Mouse (Mus musculus) layer of hippocampus, adult 2 months (tissue): ENCODE measurements around the gene Dapp1. TPM values are rescaled to one million over a fixed set of nuclear protein-coding genes. Genes with fewer than 3 reads are reported as not detected.
A peak's percentile ranks its signal among the peaks of the same experiment; 100 is the strongest.
"Not testable (repeated sequence)": the region's sequence is repeated elsewhere in the genome, so short reads cannot be mapped to it uniquely, and the experiment has no call there.

ENCODE experiments used
- DNase-seq, 2 experiments: peaks; one replicate each; pipeline ENCODE4 v3.0.0; 2022; ENCODE audit warnings: low spot score in 2 of 2
- H3K27ac ChIP-seq: fragments of 200-600 bp; 2 replicates; pipeline ENCODE4 v1.8.1; 2022
- H3K4me3 ChIP-seq: fragments of 200-600 bp; 2 replicates; pipeline ENCODE4 v1.8.1; 2022; ENCODE audit warnings: mild to moderate bottlenecking
- CTCF ChIP-seq: fragments of 200-600 bp; conservative IDR thresholded peaks from 2 replicates; pipeline ENCODE4 v1.8.1; 2022; ENCODE audit warnings: antibody characterized with exemption, mild to moderate bottlenecking, moderate library complexity
- total RNA-seq, 2 experiments: library from RNA; stranded (reverse); gene quantifications; 2 replicates each; pipeline ENCODE4 v1.2.3; 2021

Dapp1 gene
- total RNA-seq, 2 experiments from 2014 or later: 4.2 to 5.6 TPM

- no peak for TF ChIP-seq CTCF
- no peak overlapping the region for H3K27ac ChIP-seq
- no peak overlapping the region for H3K4me3 ChIP-seq
- no peak for DNase-seq
These were observed 23.0 kb downstream of the Dapp1 start for GRCm38 (mm10) chr3:137958352-137958751.

- no peak overlapping the region for H3K4me3 ChIP-seq
- no peak for TF ChIP-seq CTCF
- DNase-seq: no peak
- H3K27ac ChIP-seq: no peak overlapping the region
These were observed 23.5 kb downstream of the Dapp1 start for GRCm38 (mm10) chr3:137957864-137958263.

GRCm38 (mm10) chr3:137955560-137956081 lies 25.7 kb downstream of the Dapp1 start:
- no peak for TF ChIP-seq CTCF
- no peak for DNase-seq
- no peak overlapping the region for H3K27ac ChIP-seq
- no peak overlapping the region for H3K4me3 ChIP-seq

- DNase-seq: no peak
- no peak overlapping the region for H3K27ac ChIP-seq
- no peak overlapping the region for H3K4me3 ChIP-seq
- TF ChIP-seq CTCF: no peak
These were observed 27.0 kb downstream of the Dapp1 start for GRCm38 (mm10) chr3:137954256-137954916.

GRCm38 (mm10) chr3:137952914-137953880 lies 28.1 kb downstream of the Dapp1 start:
- no peak for TF ChIP-seq CTCF
- no peak overlapping the region for H3K4me3 ChIP-seq
- H3K27ac ChIP-seq: peak overlapping the region; percentile 68
- DNase-seq: peak; percentile 62 to 81

- no peak for DNase-seq
- TF ChIP-seq CTCF: no peak
These were observed 29.0 kb downstream of the Dapp1 start for GRCm38 (mm10) chr3:137952225-137952913.

GRCm38 (mm10) chr3:137951819-137952218 lies 29.5 kb downstream of the Dapp1 start:
- H3K4me3 ChIP-seq: no peak overlapping the region

More at GRCm38 (mm10) chr3:137952225-137952913, 29.0 kb downstream of the Dapp1 start:
- Histone ChIP-seq H3K27ac (peak overlapping the region; percentile 72), H3K4me3 (no peak overlapping the region)

GRCm38 (mm10) chr3:137951302-137951701 lies 30.0 kb downstream of the Dapp1 start:
- H3K4me3 ChIP-seq, DNase-seq: not testable (repeated sequence)
- peak overlapping the region; percentile 72; the same call in 1 of the 2 replicates for H3K27ac ChIP-seq

More at GRCm38 (mm10) chr3:137951819-137952218, 29.5 kb downstream of the Dapp1 start:
- H3K27ac ChIP-seq: peak overlapping the region; percentile 72
- no peak for TF ChIP-seq CTCF
- DNase-seq: no peak

- no peak for DNase-seq
These were observed 31.0 kb downstream of the Dapp1 start for GRCm38 (mm10) chr3:137950191-137950885.

GRCm38 (mm10) chr3:137947525-137947924 lies 33.8 kb downstream of the Dapp1 start:
- no peak for TF ChIP-seq CTCF
- DNase-seq: no peak
- Histone ChIP-seq H3K4me3 (no peak overlapping the region), H3K27ac (peak overlapping the region; percentile 46; the same call in 1 of the 2 replicates)

More at GRCm38 (mm10) chr3:137950191-137950885, 31.0 kb downstream of the Dapp1 start:
- no peak for TF ChIP-seq CTCF
- H3K4me3 ChIP-seq: no peak overlapping the region
- H3K27ac ChIP-seq: no peak overlapping the region; the same call in 1 of the 2 replicates

- no peak for TF ChIP-seq CTCF
- Histone ChIP-seq H3K4me3 (no peak overlapping the region), H3K27ac (no peak overlapping the region)
- DNase-seq: no peak
These were observed 34.5 kb downstream of the Dapp1 start for GRCm38 (mm10) chr3:137946827-137947226.

GRCm38 (mm10) chr3:137943737-137944154 lies 37.6 kb downstream of the Dapp1 start:
- no peak for DNase-seq
- H3K27ac ChIP-seq: no peak overlapping the region
- H3K4me3 ChIP-seq: no peak overlapping the region
- TF ChIP-seq CTCF: no peak
